Mouse (Mus musculus) midbrain, embryonic 15.5 days (tissue): ENCODE data around the gene Tyrp1. TPM values are rescaled to one million over a fixed set of nuclear protein-coding genes. Genes with fewer than 3 reads are reported as not detected.

Source experiments
- ATAC-seq: fragments of 200-750 bp; cut with Nextera tagmentation; replicated peaks from 2 replicates; pipeline ENCODE4 v1.8.0; 2017; ENCODE audit warnings: moderate TSS enrichment
- H3K27ac ChIP-seq: fragments of 300-500 bp; sonication (generic); 2 replicates; pipeline ENCODE4 v1.5.1; 2015; ENCODE audit warnings: mild to moderate bottlenecking, inconsistent platforms
- H3K27me3 ChIP-seq: fragments of 300-500 bp; sonication (generic); replicated peaks from 2 replicates; pipeline ENCODE4 v1.6.1; 2015; ENCODE audit warnings: inconsistent platforms
- H3K36me3 ChIP-seq: fragments of 300-500 bp; sonication (generic); replicated peaks from 2 replicates; pipeline ENCODE4 v1.6.1; 2015; ENCODE audit warnings: inconsistent platforms
- H3K4me1 ChIP-seq: fragments of 300-500 bp; sonication (generic); 2 replicates; pipeline ENCODE4 v1.6.1; 2015; ENCODE audit warnings: inconsistent platforms
- H3K4me2 ChIP-seq: fragments of 300-500 bp; sonication (generic); 2 replicates; pipeline ENCODE4 v1.6.1; 2015; ENCODE audit warnings: inconsistent platforms, mild to moderate bottlenecking, moderate library complexity
- H3K4me3 ChIP-seq: fragments of 300-500 bp; sonication (generic); 2 replicates; pipeline ENCODE4 v1.5.1; 2015; ENCODE audit warnings: mild to moderate bottlenecking, inconsistent platforms
- H3K9ac ChIP-seq: fragments of 300-500 bp; sonication (generic); 2 replicates; pipeline ENCODE4 v1.6.1; 2015; ENCODE audit warnings: mild to moderate bottlenecking, inconsistent platforms
- H3K9me3 ChIP-seq: fragments of 300-500 bp; sonication (generic); 2 replicates; pipeline ENCODE4 v1.6.1; 2016; ENCODE audit warnings: inconsistent platforms
- WGBS: fragments of 180-500 bp; shearing (Covaris S2); methylation state at CpG from one replicate; pipeline ENCODE4 v1.1.7; 2015; ENCODE audit warnings: mixed read lengths; 5-methylcytosine and 5-hydroxymethylcytosine counted together
- polyA plus RNA-seq: library from polyadenylated mRNA; unstranded; fragments of >200 nt; fragmentation: Nextera tagmentation; extraction: Ambion mirVana; gene quantifications from 2 replicates; pipeline ENCODE4 v1.2.1, GENCODE M21; 2015

The Tyrp1 gene
- polyA plus RNA-seq, result 0.14 and 0.21 TPM in 2 replicates

- Histone ChIP-seq H3K4me2 (no peak within 1 kb of the TSS), H3K9me3 (no peaks in the 10 kb centered on the region), H3K27me3 (no peaks in the 10 kb centered on the region), H3K27ac (no peak within 1 kb of the TSS), H3K4me1 (no peaks in the 10 kb centered on the region), H3K4me3 (no peak within 1 kb of the TSS), H3K9ac (no peak within 1 kb of the TSS), H3K36me3 (no peaks in the 10 kb centered on the region)
- ATAC-seq, result 0 out of 2 replicates have a peak, but pooled peaks have one; percentile 42
- 15% methylated on average over 3 of the region's 3 CpGs for WGBS
Measured at GRCm38 (mm10) chr4:80834050-80834449, at the start of gene Tyrp1. Tyrp1 (plus strand) TSS chr4:80834123.

- H3K27me3 ChIP-seq, result no peaks in the 10 kb centered on the region
Measured at GRCm38 (mm10) chr4:80788339-80788738, 45.6 kb upstream of the Tyrp1 start.

GRCm38 (mm10) chr4:80819511-80819910 lies 14.4 kb upstream of the Tyrp1 start:
- H3K9ac ChIP-seq, result no peak overlapping the region
- ATAC-seq, result no peak
- no peak overlapping the region for H3K27ac ChIP-seq
- H3K9me3 ChIP-seq, result no peaks in the 10 kb centered on the region
- no peak overlapping the region for H3K4me2 ChIP-seq
- H3K36me3 ChIP-seq, result no peaks in the 10 kb centered on the region
- no peak overlapping the region for H3K4me3 ChIP-seq
- H3K4me1 ChIP-seq, result no peaks in the 10 kb centered on the region
- H3K27me3 ChIP-seq, result no peaks in the 10 kb centered on the region

More at GRCm38 (mm10) chr4:80788339-80788738, 45.6 kb upstream of the Tyrp1 start:
- Histone ChIP-seq H3K9me3 (no peaks in the 10 kb centered on the region), H3K4me3 (no peak overlapping the region), H3K27ac (no peak overlapping the region), H3K4me1 (no peaks in the 10 kb centered on the region), H3K4me2 (no peak overlapping the region), H3K9ac (no peak overlapping the region), H3K36me3 (no peaks in the 10 kb centered on the region)
- ATAC-seq, result 0 out of 2 replicates have a peak, but pooled peaks have one; percentile 39
- 59% methylated on average over 1 of the region's 1 CpGs for WGBS

GRCm38 (mm10) chr4:80821945-80822344 lies 12.0 kb upstream of the Tyrp1 start:
- H3K4me2 ChIP-seq, result no peak overlapping the region
- H3K27ac ChIP-seq, result no peak overlapping the region
- no peaks in the 10 kb centered on the region for H3K9me3 ChIP-seq
- ATAC-seq, result no peak
- no peak overlapping the region for H3K9ac ChIP-seq
- H3K4me1 ChIP-seq, result no peaks in the 10 kb centered on the region
- H3K27me3 ChIP-seq, result no peaks in the 10 kb centered on the region
- H3K36me3 ChIP-seq, result no peaks in the 10 kb centered on the region
- no peak overlapping the region for H3K4me3 ChIP-seq
- WGBS, result 86% methylated on average over 3 of the region's 3 CpGs

- H3K4me2 ChIP-seq, result no peak overlapping the region
- H3K9me3 ChIP-seq, result no peaks in the 10 kb centered on the region
- 44% methylated on average over 2 of the region's 2 CpGs for WGBS
- H3K27me3 ChIP-seq, result no peaks in the 10 kb centered on the region
- H3K4me1 ChIP-seq, result no peaks in the 10 kb centered on the region
- no peak overlapping the region for H3K9ac ChIP-seq
- H3K27ac ChIP-seq, result no peak overlapping the region
- no peak overlapping the region for H3K4me3 ChIP-seq
- no peak for ATAC-seq
- no peaks in the 10 kb centered on the region for H3K36me3 ChIP-seq
Measured at GRCm38 (mm10) chr4:80828232-80828631, 5.7 kb upstream of the Tyrp1 start.

GRCm38 (mm10) chr4:80839317-80839716 lies 5.4 kb downstream of the Tyrp1 start:
- H3K9ac ChIP-seq, result no peak overlapping the region
- ATAC-seq, result no peak
- no peaks in the 10 kb centered on the region for H3K27me3 ChIP-seq
- no peak overlapping the region for H3K4me2 ChIP-seq
- no peak overlapping the region for H3K4me3 ChIP-seq
- no peaks in the 10 kb centered on the region for H3K36me3 ChIP-seq
- H3K4me1 ChIP-seq, result no peaks in the 10 kb centered on the region
- H3K9me3 ChIP-seq, result no peaks in the 10 kb centered on the region
- 80% methylated on average over 4 of the region's 4 CpGs for WGBS
- no peak overlapping the region for H3K27ac ChIP-seq

GRCm38 (mm10) chr4:80841980-80842379 lies 8.1 kb downstream of the Tyrp1 start:
- no peak overlapping the region for H3K9ac ChIP-seq
- no peaks in the 10 kb centered on the region for H3K9me3 ChIP-seq
- no peaks in the 10 kb centered on the region for H3K4me1 ChIP-seq
- H3K36me3 ChIP-seq, result no peaks in the 10 kb centered on the region
- no peak for ATAC-seq
- H3K4me3 ChIP-seq, result no peak overlapping the region
- no peak overlapping the region for H3K4me2 ChIP-seq
- 80% methylated on average over 1 of the region's 1 CpGs for WGBS
- no peak overlapping the region for H3K27ac ChIP-seq
- no peaks in the 10 kb centered on the region for H3K27me3 ChIP-seq

GRCm38 (mm10) chr4:80843752-80844151 lies 9.8 kb downstream of the Tyrp1 start:
- Histone ChIP-seq H3K4me3 (no peak overlapping the region), H3K36me3 (no peaks in the 10 kb centered on the region), H3K4me1 (no peaks in the 10 kb centered on the region), H3K27me3 (no peaks in the 10 kb centered on the region), H3K9ac (no peak overlapping the region), H3K27ac (no peak overlapping the region), H3K9me3 (no peaks in the 10 kb centered on the region), H3K4me2 (no peak overlapping the region)
- no peak for ATAC-seq

- ATAC-seq, result no peak
- no peaks in the 10 kb centered on the region for H3K4me1 ChIP-seq
- no peak overlapping the region for H3K4me2 ChIP-seq
- no peaks in the 10 kb centered on the region for H3K9me3 ChIP-seq
- no peaks in the 10 kb centered on the region for H3K36me3 ChIP-seq
- no peak overlapping the region for H3K4me3 ChIP-seq
- no peak overlapping the region for H3K9ac ChIP-seq
- no peak overlapping the region for H3K27ac ChIP-seq
- H3K27me3 ChIP-seq, result no peaks in the 10 kb centered on the region
- WGBS, result 71% methylated on average over 3 of the region's 3 CpGs
Measured at GRCm38 (mm10) chr4:80846052-80846451, 12.1 kb downstream of the Tyrp1 start.

- Histone ChIP-seq H3K27ac (0 out of 2 replicates have a peak overlapping the region, but pooled peaks have one; percentile 13), H3K4me3 (no peak overlapping the region), H3K27me3 (no peaks in the 10 kb centered on the region), H3K4me1 (no peaks in the 10 kb centered on the region), H3K4me2 (no peak overlapping the region), H3K9ac (no peak overlapping the region), H3K9me3 (no peaks in the 10 kb centered on the region), H3K36me3 (no peaks in the 10 kb centered on the region)
- 61% methylated on average over 7 of the region's 7 CpGs for WGBS
- ATAC-seq, result peak; percentile 53; the same call in 1 of the 2 replicates
Measured at GRCm38 (mm10) chr4:80852590-80853425, 18.9 kb downstream of the Tyrp1 start.

- H3K27me3 ChIP-seq, result no peaks in the 10 kb centered on the region
- no peak overlapping the region for H3K9ac ChIP-seq
- ATAC-seq, result peak; percentile 57
- no peak overlapping the region for H3K4me2 ChIP-seq
- 77% methylated on average over 9 of the region's 9 CpGs for WGBS
- H3K4me1 ChIP-seq, result no peaks in the 10 kb centered on the region
- no peaks in the 10 kb centered on the region for H3K9me3 ChIP-seq
- no peak overlapping the region for H3K4me3 ChIP-seq
- no peaks in the 10 kb centered on the region for H3K36me3 ChIP-seq
- H3K27ac ChIP-seq, result no peak overlapping the region
Measured at GRCm38 (mm10) chr4:80855495-80855894, 21.6 kb downstream of the Tyrp1 start.

GRCm38 (mm10) chr4:80862962-80863361 lies 29.0 kb downstream of the Tyrp1 start:
- Histone ChIP-seq H3K9me3 (no peaks in the 10 kb centered on the region), H3K27me3 (no peaks in the 10 kb centered on the region), H3K9ac (no peak overlapping the region), H3K36me3 (no peaks in the 10 kb centered on the region), H3K27ac (no peak overlapping the region), H3K4me2 (no peak overlapping the region), H3K4me1 (peaks cover 6% of the 10 kb centered on the region; the same call in 1 of the 2 replicates), H3K4me3 (no peak overlapping the region)
- ATAC-seq, result no peak
- WGBS, result 74% methylated on average over 9 of the region's 9 CpGs

- Histone ChIP-seq H3K4me1 (peaks cover 6% of the 10 kb centered on the region; the same call in 1 of the 2 replicates), H3K27me3 (no peaks in the 10 kb centered on the region), H3K36me3 (no peaks in the 10 kb centered on the region), H3K27ac (no peak overlapping the region), H3K4me3 (no peak overlapping the region), H3K4me2 (no peak overlapping the region), H3K9me3 (no peaks in the 10 kb centered on the region), H3K9ac (no peak overlapping the region)
- ATAC-seq, result no peak
- WGBS, result 74% methylated on average over 7 of the region's 7 CpGs
Measured at GRCm38 (mm10) chr4:80863906-80864305, 30.0 kb downstream of the Tyrp1 start.
